Mouse (Mus musculus): ENCODE measurements around the gene Dnajc1. TPM values are rescaled to one million over a fixed set of nuclear protein-coding genes. Genes with fewer than 3 reads are reported as not detected.

Gene Dnajc1
- polyA plus RNA-seq, 1 experiment from 2014 or later = 34.5 TPM

DNA sequence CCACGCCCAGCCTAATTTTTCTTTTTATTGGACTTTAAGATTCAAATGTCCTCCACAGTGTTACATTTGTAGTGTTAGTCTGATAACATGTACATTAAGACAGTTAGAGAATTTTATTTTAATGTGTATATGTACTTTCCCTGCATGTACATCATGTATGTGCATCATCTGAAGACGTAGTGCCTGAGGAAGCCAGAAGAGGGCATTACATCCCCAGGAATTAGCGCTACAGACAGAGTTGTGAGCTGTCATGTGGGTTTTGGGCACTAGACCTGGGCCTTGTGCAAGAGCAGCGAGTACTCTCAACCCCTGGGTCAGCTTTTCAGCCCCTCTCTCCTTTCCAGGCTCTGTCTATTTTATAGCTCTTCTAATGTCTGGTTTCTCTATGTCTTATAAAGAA, 189.7 kb downstream of the Dnajc1 start:
- Histone ChIP-seq H3K27ac (replicated peaks) (no peak overlapping the region), H3K36me3 (ENCODE audit: control insufficient read depth, insufficient read depth, low read length) (peaks cover 6% of the 10 kb centered on the region), H3K9ac (ENCODE audit: low read length) (no peak overlapping the region), H3K4me1 (replicated peaks; ENCODE audit: control insufficient read depth, insufficient read depth) (no peaks in the 10 kb centered on the region), H3K4me2 (replicated peaks; ENCODE audit: low read depth) (no peak overlapping the region), H3K4me3 (ENCODE audit: low read depth, low read length) (no peak overlapping the region), H3K27me3 (ENCODE audit: control insufficient read depth, insufficient read depth, low read length) (no peaks in the 10 kb centered on the region), H3K9me3 (ENCODE audit: control insufficient read depth, low read length) (no peaks in the 10 kb centered on the region)
- WGBS = 97% methylated on average over 4 of the region's 4 CpGs
- DNase-seq (ENCODE audit: low spot score) = no peak
- no peak for ATAC-seq (ENCODE audit: low FRiP score, low TSS enrichment)
- peak; percentile 46 for TF ChIP-seq CTCF (IDR thresholded peaks at IDR 0.05; ENCODE audit: low read depth)
- no peak for TF ChIP-seq EP300 (optimal IDR thresholded peaks at IDR 0.05)

DNA sequence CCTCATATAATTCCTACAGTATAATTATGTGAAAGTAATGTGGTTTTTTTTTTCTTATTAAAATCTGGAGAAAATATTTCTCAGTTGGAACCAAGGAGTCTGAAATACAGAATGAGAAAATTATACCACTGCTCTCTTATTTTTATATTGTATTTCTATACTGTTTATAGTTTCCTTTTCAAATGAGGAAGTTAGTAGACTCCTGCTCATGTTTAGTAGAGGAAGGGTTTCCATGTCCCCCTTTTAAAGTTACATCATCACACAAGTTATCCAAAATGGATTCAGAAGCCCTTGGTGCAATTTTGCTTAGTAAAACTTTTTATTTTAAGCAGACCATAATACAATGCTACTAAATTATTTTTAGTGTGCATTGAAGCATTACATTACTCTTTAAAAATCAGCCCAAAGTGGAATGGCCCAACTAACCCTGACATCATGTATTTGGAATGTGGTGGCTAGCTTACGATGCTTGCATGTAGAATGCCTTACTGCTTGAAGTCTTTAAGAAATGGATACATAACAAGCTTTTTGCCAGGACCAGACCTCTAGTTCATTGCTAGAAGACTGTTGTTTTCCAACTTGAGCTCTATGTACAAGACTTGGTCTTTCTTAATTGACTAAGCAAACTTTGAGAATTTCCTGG, 190.7 kb downstream of the Dnajc1 start:
- H3K36me3 ChIP-seq (ENCODE audit: control insufficient read depth, insufficient read depth, low read length) = peaks cover 11% of the 10 kb centered on the region

DNA sequence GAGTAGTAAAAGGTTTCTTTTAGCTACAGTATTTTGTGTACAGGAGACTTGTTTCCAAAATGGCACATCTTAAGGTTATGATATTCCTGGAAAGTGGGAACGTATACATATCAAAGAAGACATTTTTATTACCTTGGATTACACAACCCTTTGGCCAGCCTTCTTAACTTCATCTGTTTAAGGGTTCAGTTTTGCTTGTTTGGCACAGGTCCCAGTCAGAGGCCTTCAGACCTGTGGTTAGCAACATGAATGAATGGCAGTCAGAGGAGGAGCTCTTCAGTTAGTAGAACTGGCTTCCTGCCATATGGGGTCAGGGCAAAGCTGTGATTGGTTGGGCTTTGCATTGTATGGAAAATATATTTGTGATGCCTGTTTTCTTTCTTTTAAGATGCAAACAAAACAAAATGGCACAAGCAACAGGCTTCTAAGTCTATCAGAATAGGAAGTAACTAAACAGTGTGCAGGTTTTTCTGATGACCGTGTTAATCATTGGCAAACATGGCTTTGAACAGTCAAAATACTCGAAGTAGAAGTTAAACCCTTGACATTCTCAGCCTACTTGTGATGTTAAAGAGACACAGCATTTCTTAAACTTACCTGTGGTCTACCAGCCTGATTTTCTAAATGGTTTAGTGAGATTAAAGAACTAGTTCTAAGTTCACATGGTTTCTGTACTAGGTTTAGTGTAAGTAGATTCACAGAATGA, 196.8 kb downstream of the Dnajc1 start:
- 45% methylated on average over 3 of the region's 3 CpGs for WGBS
- TF ChIP-seq EP300 (optimal IDR thresholded peaks at IDR 0.05) (no peak), CTCF (IDR thresholded peaks at IDR 0.05; ENCODE audit: low read depth) (no peak)
- Histone ChIP-seq H3K36me3 (ENCODE audit: control insufficient read depth, insufficient read depth, low read length) (peaks cover 5% of the 10 kb centered on the region; the same call in 1 of the 2 replicates), H3K4me3 (ENCODE audit: low read depth, low read length) (no peak overlapping the region), H3K4me2 (replicated peaks; ENCODE audit: low read depth) (no peak overlapping the region), H3K27ac (replicated peaks) (no peak overlapping the region), H3K9me3 (ENCODE audit: control insufficient read depth, low read length) (no peaks in the 10 kb centered on the region), H3K4me1 (replicated peaks; ENCODE audit: control insufficient read depth, insufficient read depth) (no peaks in the 10 kb centered on the region), H3K9ac (ENCODE audit: low read length) (no peak overlapping the region), H3K27me3 (ENCODE audit: control insufficient read depth, insufficient read depth, low read length) (no peaks in the 10 kb centered on the region)
- ATAC-seq (ENCODE audit: low FRiP score, low TSS enrichment) = peak; percentile 74; the same call in 1 of the 2 replicates
- DNase-seq (ENCODE audit: low spot score) = peak; percentile 50

More for the DNA sequence above, 190.7 kb downstream of the Dnajc1 start:
- Histone ChIP-seq H3K4me1 (replicated peaks; ENCODE audit: control insufficient read depth, insufficient read depth) (no peaks in the 10 kb centered on the region), H3K27ac (replicated peaks) (no peak overlapping the region), H3K9me3 (ENCODE audit: control insufficient read depth, low read length) (no peaks in the 10 kb centered on the region), H3K27me3 (ENCODE audit: control insufficient read depth, insufficient read depth, low read length) (no peaks in the 10 kb centered on the region), H3K4me3 (ENCODE audit: low read depth, low read length) (no peak overlapping the region), H3K4me2 (replicated peaks; ENCODE audit: low read depth) (no peak overlapping the region), H3K9ac (ENCODE audit: low read length) (no peak overlapping the region)
- ATAC-seq (ENCODE audit: low FRiP score, low TSS enrichment) (no peak), DNase-seq (ENCODE audit: low spot score) (no peak)
- TF ChIP-seq CTCF (IDR thresholded peaks at IDR 0.05; ENCODE audit: low read depth) (no peak), EP300 (optimal IDR thresholded peaks at IDR 0.05) (no peak)
- WGBS = 57% methylated on average over 1 of the region's 1 CpGs

DNA sequence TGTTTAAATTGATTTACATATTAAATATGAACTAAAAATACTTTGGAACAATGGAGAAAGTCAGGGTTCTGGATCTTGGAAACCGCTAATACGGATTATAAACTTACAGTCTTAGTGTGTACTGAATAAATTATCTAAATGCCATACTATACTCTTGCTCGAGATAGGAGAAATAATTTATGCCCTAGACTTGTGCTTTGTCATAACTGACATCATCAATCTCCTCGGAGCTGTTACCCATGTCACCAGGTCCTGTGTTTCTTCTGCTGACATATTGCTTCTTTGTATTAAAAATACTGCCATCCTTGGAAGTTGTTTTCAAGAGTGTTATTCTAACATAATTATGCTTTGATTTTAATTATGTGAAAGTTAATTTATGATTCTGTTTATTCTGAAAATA, 197.3 kb downstream of the Dnajc1 start:
- ATAC-seq (ENCODE audit: low FRiP score, low TSS enrichment) (no peak), DNase-seq (ENCODE audit: low spot score) (no peak)
- Histone ChIP-seq H3K4me3 (ENCODE audit: low read depth, low read length) (no peak overlapping the region), H3K4me2 (replicated peaks; ENCODE audit: low read depth) (no peak overlapping the region), H3K9me3 (ENCODE audit: control insufficient read depth, low read length) (no peaks in the 10 kb centered on the region), H3K4me1 (replicated peaks; ENCODE audit: control insufficient read depth, insufficient read depth) (no peaks in the 10 kb centered on the region), H3K27ac (replicated peaks) (no peak overlapping the region), H3K27me3 (ENCODE audit: control insufficient read depth, insufficient read depth, low read length) (no peaks in the 10 kb centered on the region), H3K9ac (ENCODE audit: low read length) (no peak overlapping the region), H3K36me3 (ENCODE audit: control insufficient read depth, insufficient read depth, low read length) (peaks cover 5% of the 10 kb centered on the region; the same call in 1 of the 2 replicates)
- 65% methylated on average over 4 of the region's 4 CpGs for WGBS
- TF ChIP-seq EP300 (optimal IDR thresholded peaks at IDR 0.05) = no peak
- no peak for TF ChIP-seq CTCF (IDR thresholded peaks at IDR 0.05; ENCODE audit: low read depth)

DNA sequence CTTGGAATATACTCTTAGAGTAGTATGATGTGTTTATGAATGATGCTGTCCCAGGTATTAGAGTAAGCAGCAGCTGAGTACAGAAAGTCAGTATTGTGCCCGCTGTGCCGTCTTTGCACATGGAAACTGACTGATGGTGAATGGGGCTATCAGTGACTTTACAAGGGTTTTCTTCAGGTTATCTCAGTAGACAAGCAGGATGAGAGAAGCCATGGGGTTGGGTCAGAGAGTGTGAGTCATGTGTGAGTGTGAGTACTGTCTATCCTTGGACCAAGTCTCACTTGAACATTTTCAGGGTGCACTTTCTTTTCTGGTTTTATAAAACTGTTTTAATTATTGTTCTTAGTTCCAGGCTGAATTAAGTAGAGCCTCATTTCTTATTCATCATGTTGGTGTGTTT, 204.3 kb downstream of the Dnajc1 start:
- DNase-seq (ENCODE audit: low spot score) (no peak), ATAC-seq (ENCODE audit: low FRiP score, low TSS enrichment) (no peak)
- WGBS = 93% methylated on average over 2 of the region's 2 CpGs
- Histone ChIP-seq H3K36me3 (ENCODE audit: control insufficient read depth, insufficient read depth, low read length) (0 out of 2 replicates have a peak, but pooled peaks cover 6% of the 10 kb centered on the region), H3K9me3 (ENCODE audit: control insufficient read depth, low read length) (no peaks in the 10 kb centered on the region), H3K27ac (replicated peaks) (no peak overlapping the region), H3K27me3 (ENCODE audit: control insufficient read depth, insufficient read depth, low read length) (no peaks in the 10 kb centered on the region), H3K9ac (ENCODE audit: low read length) (no peak overlapping the region), H3K4me2 (replicated peaks; ENCODE audit: low read depth) (no peak overlapping the region), H3K4me1 (replicated peaks; ENCODE audit: control insufficient read depth, insufficient read depth) (no peaks in the 10 kb centered on the region), H3K4me3 (ENCODE audit: low read depth, low read length) (no peak overlapping the region)
- TF ChIP-seq CTCF (IDR thresholded peaks at IDR 0.05; ENCODE audit: low read depth) = no peak
- TF ChIP-seq EP300 (optimal IDR thresholded peaks at IDR 0.05) = no peak

DNA sequence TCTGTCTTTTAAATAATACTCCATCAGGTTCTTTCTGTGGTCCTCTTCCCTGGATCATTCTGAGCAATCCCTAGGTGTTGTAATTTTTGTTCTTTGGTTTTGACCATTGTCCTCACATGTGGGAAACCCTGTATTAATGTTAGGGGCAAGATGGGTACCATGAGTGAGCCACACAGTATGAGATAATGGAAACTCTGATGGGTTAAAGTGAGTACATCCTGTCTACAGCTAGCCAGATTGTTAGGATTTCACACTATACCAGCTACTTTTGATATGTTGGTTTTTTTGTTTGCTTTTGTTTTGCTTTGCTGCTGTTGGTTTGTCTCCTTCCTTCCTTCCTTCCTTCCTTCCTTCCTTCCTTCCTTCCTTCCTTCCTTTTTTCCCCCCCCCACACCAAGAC, 209.6 kb downstream of the Dnajc1 start:
- ATAC-seq (ENCODE audit: low FRiP score, low TSS enrichment) (no peak), DNase-seq (ENCODE audit: low spot score) (no peak)
- Histone ChIP-seq H3K36me3 (ENCODE audit: control insufficient read depth, insufficient read depth, low read length) (0 out of 2 replicates have a peak, but pooled peaks cover 6% of the 10 kb centered on the region), H3K27me3 (ENCODE audit: control insufficient read depth, insufficient read depth, low read length) (no peaks in the 10 kb centered on the region), H3K4me3 (ENCODE audit: low read depth, low read length) (no peak overlapping the region), H3K9me3 (ENCODE audit: control insufficient read depth, low read length) (no peaks in the 10 kb centered on the region), H3K27ac (replicated peaks) (no peak overlapping the region), H3K4me1 (replicated peaks; ENCODE audit: control insufficient read depth, insufficient read depth) (no peaks in the 10 kb centered on the region), H3K4me2 (replicated peaks; ENCODE audit: low read depth) (no peak overlapping the region), H3K9ac (ENCODE audit: low read length) (no peak overlapping the region)
- TF ChIP-seq CTCF (IDR thresholded peaks at IDR 0.05; ENCODE audit: low read depth) = no peak
- TF ChIP-seq EP300 (optimal IDR thresholded peaks at IDR 0.05) = no peak

Data from stomach, postnatal 0 days (tissue).